Mouse (Mus musculus) heart, postnatal 10 days (tissue): ENCODE measurements at regions not wholly inside any gene's neighbourhood (a gene's known extent, or its start where the extent isn't known, plus 50 kb on each side); places are given as distances from the start of the nearest gene placed in this dataset.

Source experiments
- DNase-seq, 2 experiments: peaks; one replicate each; pipeline ENCODE4 v3.0.0; 2021
- intact Hi-C: fragments of 180-260 bp; cut with DNase I; formaldehyde crosslinking; loops from one replicate; pipeline ENCODE4 v1.15.1; 2025

DNA sequence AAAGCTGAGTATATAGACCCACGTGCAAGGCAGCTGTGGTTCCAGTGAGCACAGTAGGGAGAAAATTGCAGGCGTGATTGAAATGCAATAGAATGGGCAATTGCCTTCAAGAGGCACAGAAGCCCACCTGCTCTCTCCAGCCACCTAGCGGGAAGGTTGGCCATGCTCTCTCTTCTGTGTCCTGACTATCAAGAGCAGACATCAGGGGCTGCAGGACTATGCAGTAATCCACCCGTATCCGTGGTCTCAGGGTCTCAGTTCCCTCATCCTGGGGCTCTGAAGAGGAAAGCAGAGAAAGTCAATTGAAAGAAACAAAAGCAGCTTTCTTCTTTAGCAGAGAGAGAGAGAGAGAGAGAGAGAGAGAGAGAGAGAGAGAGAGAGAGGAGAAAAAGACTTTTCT, 112.0 kb upstream of the Arglu1 start:
- no peak for DNase-seq
- intact Hi-C loops, result loop anchor here (5.0 kb wide), 1 partner anchor 140 kb away; the partner anchor contains the start of gene Efnb2

DNA sequence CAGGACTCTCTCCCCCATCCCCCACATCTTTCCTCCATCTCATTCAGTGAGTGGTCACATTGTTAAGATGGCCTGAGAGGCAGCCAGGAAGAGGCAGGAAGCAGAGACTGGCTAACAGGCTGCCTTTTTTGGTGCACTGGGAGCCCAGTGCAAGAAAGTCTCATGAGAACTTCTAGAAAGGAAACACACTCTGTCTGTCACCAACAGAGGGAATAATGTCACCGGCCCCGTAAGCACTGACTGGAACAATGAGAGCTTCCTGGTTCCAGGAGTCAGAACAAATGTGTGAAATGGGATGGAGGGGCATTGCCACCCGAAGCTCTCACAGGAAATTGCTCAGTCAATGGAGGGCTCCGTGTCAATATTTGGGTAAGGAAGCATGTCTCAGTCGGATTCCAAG, 111.3 kb upstream of the Arglu1 start:
- intact Hi-C loops, result loop anchor here (5.0 kb wide), 1 partner anchor 139 kb away; the partner anchor contains the start of gene Efnb2
- no peak for DNase-seq

DNA sequence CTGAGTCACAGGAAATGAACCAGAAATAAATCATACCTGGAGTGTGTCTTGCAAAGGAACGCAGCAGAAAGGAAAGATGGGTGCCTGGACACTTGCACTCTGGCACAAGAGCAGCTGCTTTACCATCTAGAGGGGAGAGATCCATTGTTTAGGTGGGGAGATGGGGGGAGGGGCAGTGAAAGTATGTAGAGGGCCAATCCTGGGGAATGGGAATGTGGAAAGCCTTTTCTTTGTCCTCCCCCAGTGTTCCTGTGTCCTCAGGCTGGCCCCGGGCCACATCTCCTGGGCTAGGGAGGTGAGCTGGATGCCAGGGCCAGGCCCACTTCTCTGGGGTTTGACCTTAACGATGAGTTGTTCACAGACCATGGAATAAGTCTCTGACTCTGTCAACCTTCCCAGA, 107.2 kb upstream of the Arglu1 start:
- DNase-seq, result peak in 1 of 2 experiments; percentile 17
- intact Hi-C loops, result no loop called here

DNA sequence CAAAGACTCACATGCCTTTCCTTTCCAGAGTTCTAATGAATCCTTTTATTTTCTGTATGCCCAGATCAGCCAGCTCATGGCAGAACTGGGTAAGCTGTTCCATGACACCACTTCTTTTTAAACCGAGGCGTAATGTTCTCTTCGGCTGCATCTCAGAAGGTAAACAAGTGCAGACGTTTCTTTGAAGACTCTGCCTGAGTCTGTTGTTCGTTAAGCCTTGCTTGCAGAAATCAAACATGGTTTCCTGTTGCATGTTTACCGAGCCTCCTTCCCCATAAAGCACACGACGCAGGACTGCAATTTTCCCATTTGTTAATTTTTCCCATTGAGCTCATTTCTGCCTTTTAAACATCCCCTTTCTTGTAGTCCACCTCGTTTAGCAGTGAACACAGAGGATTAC, 106.6 kb upstream of the Arglu1 start:
- intact Hi-C loops, result no loop called here
- no peak for DNase-seq

DNA sequence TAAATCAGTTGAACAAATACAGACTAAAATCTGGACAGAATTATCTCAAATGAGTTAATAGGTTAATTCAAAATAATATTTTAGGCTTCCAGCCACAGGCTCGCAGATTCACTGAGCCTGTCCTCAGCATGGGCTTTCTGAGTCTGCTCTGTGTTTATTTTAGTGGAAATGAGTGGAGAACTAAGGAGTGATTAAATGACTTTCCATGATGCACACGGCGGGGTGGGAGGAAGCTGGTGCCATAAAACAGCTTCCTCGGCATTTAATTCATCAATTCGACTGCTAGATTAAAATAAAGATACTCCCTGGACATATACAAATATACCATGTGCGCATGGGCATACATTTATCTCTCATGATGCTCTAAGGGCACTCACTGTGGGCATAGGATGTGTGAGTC, 104.4 kb upstream of the Arglu1 start:
- no peak for DNase-seq
- intact Hi-C loops, result no loop called here

DNA sequence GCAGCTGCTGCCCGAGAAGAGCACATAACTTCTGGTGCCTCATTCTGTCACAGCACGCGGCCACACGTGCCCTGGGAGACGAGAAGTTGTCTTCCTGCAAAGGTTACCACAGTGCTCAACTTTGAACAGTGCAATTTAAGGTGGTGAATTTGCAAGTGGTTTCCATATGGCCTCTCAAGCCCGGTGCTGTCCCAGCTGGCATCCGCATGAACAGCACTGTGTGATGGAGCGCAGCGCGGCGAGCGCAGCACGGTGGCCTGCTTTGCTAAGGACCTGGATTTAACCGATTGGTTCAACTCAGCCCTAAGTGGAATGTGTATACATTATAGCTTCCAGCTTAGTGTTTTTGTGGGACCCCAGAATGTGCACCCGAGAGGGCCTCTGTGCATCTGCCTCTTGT, 89.6 kb upstream of the Arglu1 start:
- DNase-seq, result no peak
- intact Hi-C loops, result no loop called here

DNA sequence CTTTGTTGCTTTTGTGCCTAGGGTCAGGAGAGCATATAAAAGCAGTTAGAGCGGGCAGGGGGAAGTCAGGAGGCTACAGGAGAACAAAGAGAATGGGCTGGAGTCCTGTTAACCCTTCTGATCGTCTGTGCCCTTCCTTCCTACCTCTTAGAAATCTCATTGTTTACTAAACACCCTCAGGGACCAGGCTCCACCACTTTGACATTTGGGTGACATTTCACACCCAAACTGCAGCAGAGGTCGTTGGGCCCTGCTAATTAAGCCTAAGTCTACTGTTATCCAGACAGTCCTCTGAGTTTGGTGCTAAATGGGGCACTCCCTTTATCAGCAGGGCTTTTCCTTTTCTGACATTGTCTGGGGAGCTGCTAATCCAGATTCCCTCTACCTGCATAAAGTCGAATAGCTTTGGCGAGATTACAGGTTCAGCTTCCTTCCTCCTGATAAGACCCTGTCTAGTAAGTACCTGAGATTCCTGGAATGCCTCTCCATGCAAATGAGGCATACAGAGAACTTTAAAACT, 84.2 kb upstream of the Arglu1 start:
- no peak for DNase-seq
- intact Hi-C loops, result no loop called here

DNA sequence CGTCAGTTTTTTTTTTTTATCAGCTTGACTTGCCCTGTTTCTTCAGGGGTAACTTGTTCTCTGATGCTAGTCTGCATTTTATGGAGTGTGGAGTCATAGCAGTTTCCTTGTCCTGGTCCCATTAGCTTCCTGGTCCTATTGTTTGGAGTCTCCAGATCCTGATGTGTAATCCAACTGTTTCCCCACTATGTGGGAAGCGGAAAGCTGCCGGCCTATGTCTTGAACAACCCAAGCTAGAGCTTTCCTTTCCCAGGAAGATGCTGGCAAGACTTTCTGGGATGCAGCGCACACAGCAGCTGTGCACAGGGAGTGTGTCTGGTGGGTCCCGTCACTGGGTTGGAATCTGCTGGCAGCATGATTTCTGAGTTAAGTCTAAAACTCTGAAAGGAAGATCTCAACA, 82.1 kb upstream of the Arglu1 start:
- intact Hi-C loops, result loop anchor here (2.0 kb wide), 1 partner anchor 222 kb away; no protein-coding TSS in a partner anchor

DNA sequence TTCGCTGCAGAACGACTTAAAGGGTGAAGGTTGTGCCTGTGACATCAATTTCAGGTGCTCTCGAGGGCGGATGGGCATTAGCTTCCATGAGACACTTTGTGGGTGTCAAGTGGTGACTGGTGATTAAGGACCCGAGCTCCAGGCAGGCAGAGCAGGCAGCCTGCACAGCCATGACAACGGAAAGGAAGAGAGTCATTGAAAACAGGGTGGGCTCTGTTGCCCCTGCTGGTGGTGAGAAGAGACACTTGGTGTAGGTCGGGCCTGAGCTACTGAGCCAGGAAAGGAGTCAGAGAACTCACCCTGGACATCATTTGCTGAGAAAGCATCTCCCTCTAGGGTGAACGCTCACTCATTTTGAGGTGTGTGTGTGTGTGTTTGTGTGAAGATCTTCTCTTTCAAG, 80.1 kb upstream of the Arglu1 start:
- peak in 1 of 2 experiments; percentile 11 for DNase-seq
- intact Hi-C loops, result no loop called here

More for the DNA sequence above, 82.1 kb upstream of the Arglu1 start:
- peak; percentile 68 to 71 for DNase-seq

DNA sequence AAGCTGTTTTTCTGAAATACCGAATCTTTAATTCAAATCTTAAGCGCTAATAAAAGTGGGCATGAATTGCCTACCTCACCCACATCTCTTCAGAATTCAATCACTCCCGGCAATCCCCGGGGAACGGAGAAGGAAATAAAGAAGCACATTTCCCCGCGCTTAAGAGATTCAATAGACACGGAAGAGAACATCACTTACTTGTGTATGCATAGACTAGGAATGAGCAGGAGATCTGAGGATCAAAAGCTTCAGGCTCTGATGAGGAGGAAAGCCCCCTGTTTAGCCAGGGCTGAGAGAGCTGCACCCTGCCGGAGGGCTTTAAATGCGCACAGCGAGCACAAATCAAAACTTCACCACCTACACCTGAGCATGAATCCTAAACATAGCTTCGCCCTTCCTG, 72.0 kb upstream of the Arglu1 start:
- no peak for DNase-seq
- intact Hi-C loops, result no loop called here

DNA sequence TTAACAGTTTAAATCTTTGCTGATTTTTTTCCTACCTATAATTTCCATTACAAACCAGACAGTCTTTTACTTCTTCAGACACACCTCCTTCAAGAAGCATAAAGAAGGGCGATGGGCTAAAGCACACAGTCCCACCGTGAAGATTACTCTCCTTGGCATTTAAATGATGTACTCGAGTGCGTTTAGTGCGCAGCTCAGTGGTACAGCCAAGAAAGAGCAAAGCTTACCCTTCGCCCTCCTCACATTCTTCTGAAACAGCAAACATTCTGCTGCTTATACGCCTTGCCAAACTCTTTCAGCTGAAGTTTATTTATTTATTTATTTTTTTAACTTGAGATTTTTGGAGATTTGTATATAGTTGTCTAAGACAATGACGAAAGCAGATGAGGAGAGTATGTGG, 68.0 kb upstream of the Arglu1 start:
- intact Hi-C loops, result no loop called here
- no peak for DNase-seq

DNA sequence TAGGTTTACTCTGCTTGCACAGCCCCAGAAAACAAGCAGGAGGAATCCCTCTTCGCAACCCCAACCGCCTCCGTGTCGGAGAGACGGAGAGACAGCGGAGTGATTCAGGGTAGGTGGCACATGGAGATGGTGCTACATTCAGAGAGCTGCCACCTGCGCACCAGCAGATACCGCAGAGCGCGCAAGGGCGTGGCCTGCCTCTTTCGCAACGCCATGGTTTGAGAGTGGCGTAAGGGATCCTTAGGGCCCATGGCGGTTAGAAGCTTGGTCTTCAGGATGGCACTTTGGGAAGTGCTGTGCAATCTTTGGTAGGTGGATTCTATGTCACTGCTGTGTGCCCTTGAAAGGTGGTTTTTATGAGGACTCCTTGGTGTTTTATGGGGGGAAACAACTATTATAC, 60.9 kb upstream of the Arglu1 start:
- DNase-seq, result no peak
- intact Hi-C loops, result no loop called here

DNA sequence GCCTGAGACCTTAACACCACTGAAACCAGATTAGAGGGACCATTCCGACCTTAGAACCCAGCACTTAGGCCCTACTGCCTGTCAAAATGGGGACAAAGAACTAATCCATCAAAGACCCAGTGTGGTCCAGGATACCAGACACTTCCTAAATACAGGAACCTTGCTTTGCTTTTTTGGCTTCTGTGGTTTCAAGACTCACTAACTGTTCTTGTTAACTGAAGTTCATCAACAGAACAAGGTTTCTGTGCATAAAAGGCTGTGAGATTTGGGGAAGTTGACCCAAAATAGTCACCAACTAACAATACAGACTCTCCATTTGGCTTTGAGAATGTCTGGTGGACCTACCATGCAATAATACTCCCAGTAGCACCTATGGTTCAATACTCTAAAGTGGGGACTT, 56.4 kb upstream of the Arglu1 start:
- no peak for DNase-seq
- intact Hi-C loops, result no loop called here

DNA sequence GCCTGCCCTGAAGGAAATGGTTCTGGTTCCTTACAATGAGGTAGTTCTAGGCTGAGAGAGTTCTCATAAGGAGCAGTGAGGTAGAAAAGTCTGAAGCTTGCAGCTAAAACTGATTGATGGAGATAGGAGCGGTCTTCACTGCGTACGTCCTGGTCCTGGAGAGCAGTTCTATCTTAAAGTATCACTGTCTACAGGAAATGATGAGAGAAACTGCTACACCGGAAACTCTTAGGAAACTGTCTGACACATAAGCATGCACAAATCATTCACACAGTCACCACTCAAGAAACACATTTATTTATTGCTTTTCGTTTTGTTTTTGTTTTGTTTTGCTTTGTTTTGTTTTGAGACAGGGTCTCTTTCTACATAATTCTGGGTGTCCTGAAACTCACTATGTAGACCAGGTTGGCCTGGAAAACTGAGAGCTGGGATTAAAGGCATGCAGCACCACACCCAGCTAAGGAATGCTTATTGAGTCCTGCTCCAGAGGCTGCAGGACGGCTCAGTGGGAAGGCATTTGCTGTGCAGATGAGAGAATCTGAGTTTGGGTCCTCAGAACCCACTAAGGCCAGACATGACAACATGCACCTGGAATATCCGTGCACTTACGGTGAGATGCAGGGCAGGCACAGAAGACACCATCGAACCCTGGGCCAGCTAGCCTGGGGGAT, 55.4 kb upstream of the Arglu1 start:
- intact Hi-C loops, result no loop called here
- peak in 1 of 2 experiments; percentile 4 for DNase-seq
